Mouse (Mus musculus) kidney, embryonic 14.5 days (tissue): ENCODE data around the gene Fam24b. TPM values are rescaled to one million over a fixed set of nuclear protein-coding genes. Genes with fewer than 3 reads are reported as not detected.

ENCODE experiments used
- ATAC-seq: fragments of 200-750 bp; cut with Nextera tagmentation; 2 replicates; pipeline ENCODE4 v1.8.0; 2017; ENCODE audit warnings: moderate number of reproducible peaks, mild to moderate bottlenecking, moderate TSS enrichment, moderate library complexity; ENCODE audit not compliant: low FRiP score, low TSS enrichment
- H3K27ac ChIP-seq: fragments of 300-500 bp; sonication (generic); 2 replicates; pipeline ENCODE4 v1.5.1; 2014; ENCODE audit warnings: low read depth, mild to moderate bottlenecking, low read length, moderate library complexity, mixed read lengths
- H3K27me3 ChIP-seq: fragments of 300-500 bp; sonication (generic); 2 replicates; pipeline ENCODE4 v1.6.1; 2014; ENCODE audit warnings: mild to moderate bottlenecking, low read length; ENCODE audit not compliant: control insufficient read depth, insufficient read depth
- H3K36me3 ChIP-seq: fragments of 300-500 bp; sonication (generic); 2 replicates; pipeline ENCODE4 v1.6.1; 2014; ENCODE audit warnings: low read length, mixed read lengths; ENCODE audit not compliant: control insufficient read depth, insufficient read depth
- H3K4me1 ChIP-seq: fragments of 300-500 bp; sonication (generic); 2 replicates; pipeline ENCODE4 v1.6.1; 2014; ENCODE audit warnings: low read length, mixed read lengths; ENCODE audit not compliant: control insufficient read depth, insufficient read depth
- H3K4me2 ChIP-seq: fragments of 300-500 bp; sonication (generic); replicated peaks from 2 replicates; pipeline ENCODE4 v1.6.1; 2014; ENCODE audit warnings: low read depth, mild to moderate bottlenecking, low read length
- H3K4me3 ChIP-seq: fragments of 300-500 bp; sonication (generic); 2 replicates; pipeline ENCODE4 v1.5.1; 2014; ENCODE audit warnings: mild to moderate bottlenecking, low read length
- H3K9ac ChIP-seq: fragments of 300-500 bp; sonication (generic); 2 replicates; pipeline ENCODE4 v1.6.1; 2014; ENCODE audit warnings: low read depth, mild to moderate bottlenecking, low read length, moderate library complexity
- H3K9me3 ChIP-seq: fragments of 300-500 bp; sonication (generic); 2 replicates; pipeline ENCODE4 v1.6.1; 2016; ENCODE audit warnings: low read length; ENCODE audit not compliant: control insufficient read depth
- WGBS: fragments of 180-500 bp; shearing (Covaris S2); extraction: QIAGEN DNeasy Blood & Tissue Kit; methylation state at CpG from one replicate; pipeline ENCODE4 v1.1.7; 2014; 5-methylcytosine and 5-hydroxymethylcytosine counted together
- polyA plus RNA-seq: library from polyadenylated mRNA; unstranded; fragments of >200 nt; fragmentation: Nextera tagmentation; extraction: Ambion mirVana; gene quantifications from 2 replicates; pipeline ENCODE4 v1.2.1, GENCODE M21; 2014

The Fam24b gene
- polyA plus RNA-seq: not detected in 2 replicates

DNA sequence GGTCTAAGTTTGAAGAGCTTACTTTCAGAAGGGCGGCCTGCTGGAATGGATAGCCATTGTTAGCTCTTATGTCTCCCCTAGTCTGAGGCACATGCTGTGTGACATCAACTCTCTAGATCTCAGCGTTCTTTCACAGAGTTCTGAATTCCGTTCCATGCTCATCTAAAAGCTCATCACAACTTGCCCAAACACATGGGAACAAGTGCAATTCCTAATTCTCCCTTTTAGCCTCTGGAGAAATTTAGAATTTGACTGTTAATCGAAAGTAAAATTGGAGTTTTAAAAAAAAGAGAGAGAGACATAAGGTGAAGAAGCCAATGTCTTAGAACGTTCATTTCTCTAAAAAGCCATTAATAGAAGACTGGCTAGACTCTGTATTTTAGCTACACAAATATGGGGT is at the start of gene Fam24b:
TSS of gene Fam24b (minus strand) at position 101 of the 400 bp plus-strand sequence.
- no peak within 1 kb of the TSS for H3K4me3 ChIP-seq
- H3K27ac ChIP-seq: no peak within 1 kb of the TSS
- WGBS: 91% methylated on average over 5 of the region's 5 CpGs
- H3K36me3 ChIP-seq: no peaks in the 10 kb centered on the region
- no peak within 1 kb of the TSS for H3K9ac ChIP-seq
- H3K9me3 ChIP-seq: no peaks in the 10 kb centered on the region
- no peak for ATAC-seq
- no peaks in the 10 kb centered on the region for H3K27me3 ChIP-seq
- H3K4me2 ChIP-seq: no peak within 1 kb of the TSS
- H3K4me1 ChIP-seq: no peaks in the 10 kb centered on the region

DNA sequence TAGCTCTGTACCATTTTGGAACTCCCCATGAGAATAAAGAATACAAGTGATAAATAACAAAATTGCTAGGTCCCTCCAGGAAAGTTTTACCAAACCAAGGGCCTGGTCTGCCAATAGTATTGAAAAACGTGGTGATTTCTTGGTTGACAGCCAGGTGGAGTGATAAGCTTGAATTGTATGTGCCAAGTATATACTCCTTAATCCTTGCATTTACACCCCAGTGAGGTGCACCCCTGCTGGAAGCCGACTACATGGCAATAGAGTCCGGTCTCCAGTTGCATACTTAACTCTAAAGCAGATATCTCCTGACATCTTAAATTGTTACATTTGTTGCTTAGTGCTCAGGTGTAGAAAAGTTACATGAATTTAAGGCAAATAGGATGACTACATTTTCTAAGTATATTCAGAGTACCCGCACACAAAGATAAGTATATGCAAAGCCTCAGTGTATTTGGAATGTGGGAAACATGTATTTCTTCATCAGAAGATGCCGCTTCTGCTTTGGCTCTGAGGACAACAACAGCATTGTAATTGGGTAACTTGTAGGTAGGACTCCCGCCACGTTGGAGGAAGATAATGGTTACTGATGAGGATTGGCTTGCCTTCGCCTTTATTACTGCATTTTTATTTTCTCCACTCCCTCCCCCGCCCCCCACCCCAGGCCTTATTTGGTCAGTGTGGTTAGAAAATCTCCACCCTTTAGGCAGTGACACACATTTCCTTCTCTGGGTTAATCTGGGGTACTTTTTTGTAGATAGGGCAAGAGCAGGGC is 42.8 kb upstream of the Fam24b start:
- 71% methylated on average over 9 of the region's 9 CpGs for WGBS
- Histone ChIP-seq H3K36me3 (peaks cover 4% of the 10 kb centered on the region; the same call in 1 of the 2 replicates), H3K27me3 (no peaks in the 10 kb centered on the region), H3K4me1 (0 out of 2 replicates have a peak, but pooled peaks cover 6% of the 10 kb centered on the region), H3K4me3 (peak overlapping the region; percentile 60), H3K4me2 (peak overlapping the region; percentile 55), H3K27ac (no peak overlapping the region), H3K9ac (peak overlapping the region; percentile 93; the same call in 1 of the 2 replicates), H3K9me3 (no peaks in the 10 kb centered on the region)
- no peak for ATAC-seq

DNA sequence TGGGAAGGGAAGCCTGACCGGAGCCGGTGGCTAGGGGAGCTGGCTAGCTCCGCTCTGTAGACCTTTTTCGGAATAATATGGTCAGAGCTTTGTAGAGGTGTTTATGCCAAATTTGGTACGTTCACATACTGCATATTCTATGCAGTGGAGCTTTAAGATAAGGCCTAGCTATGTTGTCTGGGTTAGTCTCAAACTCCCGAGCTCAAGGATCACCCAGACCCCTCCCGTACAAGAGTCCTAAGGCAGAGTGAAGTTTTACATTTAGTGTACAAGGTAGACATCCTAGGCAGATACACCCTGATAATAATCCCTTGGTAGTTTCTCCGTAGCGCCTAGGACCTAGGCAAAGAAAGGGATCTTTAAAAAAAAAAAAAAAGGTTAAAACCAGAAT is 42.1 kb upstream of the Fam24b start:
- ATAC-seq: 0 out of 2 replicates have a peak, but pooled peaks have one; percentile 2
- H3K36me3 ChIP-seq: peaks cover 4% of the 10 kb centered on the region; the same call in 1 of the 2 replicates
- WGBS: 9% methylated on average over 9 of the region's 9 CpGs

DNA sequence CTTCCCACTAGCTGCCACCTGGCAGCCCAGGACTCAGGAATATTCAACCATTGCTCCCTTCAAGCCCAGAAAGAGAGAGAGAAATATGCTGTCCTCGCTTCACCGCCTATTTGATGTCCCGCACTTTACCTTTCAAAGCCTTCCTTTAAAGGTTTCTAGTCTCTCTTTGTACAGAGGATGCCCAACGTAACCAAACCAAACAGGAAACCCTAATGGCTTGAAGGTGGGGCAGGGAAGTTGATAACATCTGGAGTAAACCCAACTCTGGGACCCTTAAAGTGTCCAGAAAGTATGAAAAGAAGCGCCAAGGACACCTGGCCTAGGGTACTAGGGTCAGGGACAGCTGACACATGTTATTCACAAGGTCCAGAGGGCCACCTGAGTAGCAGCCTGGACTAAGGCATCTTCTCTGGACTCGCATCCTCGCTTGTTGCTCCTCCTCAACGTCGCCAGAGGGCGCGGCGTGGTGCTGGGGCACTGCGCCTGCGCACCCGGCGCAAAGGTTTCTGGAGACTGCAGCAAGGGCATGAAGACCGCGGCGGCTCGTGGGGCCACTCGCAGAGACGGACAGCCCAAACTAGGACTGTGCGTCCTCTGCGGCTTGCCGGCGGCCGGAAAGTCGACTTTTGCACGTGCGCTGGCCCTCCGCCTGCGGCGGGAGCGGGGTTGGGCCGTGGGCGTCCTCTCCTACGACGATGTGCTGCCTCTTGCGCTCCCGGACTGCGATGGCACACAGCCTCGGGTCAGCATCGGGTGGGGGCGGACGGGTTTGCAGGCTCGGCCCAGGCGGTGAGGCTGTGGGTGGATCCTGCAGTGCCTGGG is 41.5 kb upstream of the Fam24b start, which contains the start of gene Pstk:
TSS of gene Pstk (plus strand) at position 494 of the 822 bp plus-strand sequence.
- Histone ChIP-seq H3K9ac (peak within 1 kb of the TSS; percentile 93), H3K9me3 (no peaks in the 10 kb centered on the region), H3K36me3 (peaks cover 4% of the 10 kb centered on the region; the same call in 1 of the 2 replicates), H3K4me2 (peak within 1 kb of the TSS; percentile 55), H3K27ac (peak within 1 kb of the TSS; percentile 96), H3K4me3 (peak within 1 kb of the TSS; percentile 60), H3K27me3 (no peaks in the 10 kb centered on the region), H3K4me1 (0 out of 2 replicates have a peak, but pooled peaks cover 6% of the 10 kb centered on the region)
- ATAC-seq: peak; percentile 97
- WGBS: 6% methylated on average over 46 of the region's 47 CpGs

More for the DNA sequence above, 42.1 kb upstream of the Fam24b start:
- Histone ChIP-seq H3K4me1 (0 out of 2 replicates have a peak, but pooled peaks cover 6% of the 10 kb centered on the region), H3K27me3 (no peaks in the 10 kb centered on the region), H3K4me3 (peak overlapping the region; percentile 60), H3K4me2 (peak overlapping the region; percentile 55), H3K9ac (peak overlapping the region; percentile 93), H3K27ac (peak overlapping the region; percentile 96), H3K9me3 (no peaks in the 10 kb centered on the region)

DNA sequence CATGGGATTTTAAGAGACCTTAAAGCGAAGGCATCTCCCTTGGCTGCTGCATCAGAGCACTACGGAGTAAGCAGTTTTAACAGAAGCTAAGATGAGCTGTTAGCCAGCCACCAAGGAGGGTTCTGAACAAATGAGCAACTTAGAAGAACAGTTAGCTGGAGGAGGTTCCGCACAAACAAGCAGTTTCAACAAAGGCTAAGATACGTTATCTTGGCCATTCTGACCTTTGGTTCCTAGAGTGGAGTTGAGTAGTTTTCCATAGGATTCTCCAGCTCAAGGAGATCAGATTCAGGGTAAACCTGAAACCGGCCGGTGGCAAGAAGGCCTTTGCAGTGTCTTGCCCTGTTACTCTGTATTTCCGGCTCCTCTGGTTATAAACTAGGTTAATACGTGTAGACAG is 34.8 kb upstream of the Fam24b start:
- H3K9me3 ChIP-seq: no peaks in the 10 kb centered on the region
- ATAC-seq: no peak
- no peaks in the 10 kb centered on the region for H3K27me3 ChIP-seq
- WGBS: 66% methylated on average over 8 of the region's 8 CpGs
- peaks cover 7% of the 10 kb centered on the region; the same call in 1 of the 2 replicates for H3K36me3 ChIP-seq
- H3K4me2 ChIP-seq: no peak overlapping the region
- no peak overlapping the region for H3K4me3 ChIP-seq
- no peak overlapping the region for H3K9ac ChIP-seq
- H3K4me1 ChIP-seq: peaks cover 14% of the 10 kb centered on the region
- H3K27ac ChIP-seq: no peak overlapping the region

DNA sequence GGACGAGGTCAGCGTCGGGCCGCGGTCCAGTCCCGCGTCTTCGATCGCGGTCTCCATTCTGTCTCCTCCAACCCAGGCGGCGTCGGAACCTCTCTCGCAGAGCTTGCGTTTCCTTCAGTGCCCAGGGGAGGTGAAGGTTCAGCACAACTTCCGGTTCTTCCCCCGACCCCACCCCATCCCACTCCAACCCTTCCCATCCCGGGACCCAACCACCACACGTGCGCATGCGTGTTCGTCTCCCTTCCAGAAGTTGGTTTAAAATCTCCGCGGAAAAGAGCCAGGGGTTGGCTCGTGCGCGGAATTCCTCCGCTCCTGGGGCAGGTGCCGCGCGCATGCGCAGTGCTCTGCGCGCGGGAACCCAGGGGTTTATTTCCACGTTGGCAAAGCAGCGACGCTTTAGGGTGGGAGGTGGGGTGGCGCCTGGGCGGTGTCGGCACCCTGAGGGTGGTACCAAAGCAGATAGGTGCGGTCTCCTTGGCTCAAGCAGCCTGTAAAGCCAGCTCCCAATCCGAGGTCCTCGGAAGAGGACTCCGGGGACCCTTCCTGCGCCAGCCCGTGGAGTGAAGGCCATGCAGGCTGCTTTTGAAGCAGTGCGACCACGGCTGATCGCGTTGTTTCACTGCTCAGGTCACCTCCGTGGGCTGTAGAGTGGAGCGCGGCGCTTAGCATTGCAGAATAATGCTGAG is 33.4 kb upstream of the Fam24b start, which contains the start of gene 2310057M21Rik:
TSS of gene 2310057M21Rik (minus strand) at position 145 of the 686 bp plus-strand sequence.
- under 1% methylated on average over 53 of the region's 55 CpGs for WGBS
- Histone ChIP-seq H3K27me3 (no peaks in the 10 kb centered on the region), H3K36me3 (peaks cover 15% of the 10 kb centered on the region; the same call in 1 of the 2 replicates), H3K9ac (peak within 1 kb of the TSS; percentile 84), H3K9me3 (no peaks in the 10 kb centered on the region), H3K4me1 (peaks cover 14% of the 10 kb centered on the region), H3K4me3 (peak within 1 kb of the TSS; percentile 67), H3K27ac (peak within 1 kb of the TSS; percentile 93), H3K4me2 (peak within 1 kb of the TSS; percentile 87)
- ATAC-seq: peak; percentile 98

DNA sequence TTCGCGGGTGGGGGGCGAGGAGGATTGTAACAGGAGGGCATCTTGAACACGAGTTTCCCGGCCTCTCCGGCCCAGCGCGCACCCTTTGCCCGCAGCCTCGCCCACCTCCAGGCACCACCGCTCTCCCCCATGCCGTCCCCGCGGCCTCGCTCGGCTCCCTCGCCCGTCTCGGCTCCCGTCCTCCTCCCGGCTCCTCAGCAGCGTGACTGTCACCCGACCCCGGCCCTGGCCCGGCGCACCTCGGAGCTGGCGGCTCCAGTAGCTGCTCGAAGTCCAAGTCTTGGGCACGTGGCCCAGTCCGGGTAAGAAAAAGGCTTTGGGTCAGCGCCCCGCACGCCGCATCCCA is 32.9 kb upstream of the Fam24b start:
- H3K27me3 ChIP-seq: no peaks in the 10 kb centered on the region
- H3K36me3 ChIP-seq: peaks cover 19% of the 10 kb centered on the region
- H3K4me2 ChIP-seq: peak overlapping the region; percentile 87
- peaks cover 14% of the 10 kb centered on the region for H3K4me1 ChIP-seq
- peak overlapping the region; percentile 93; the same call in 1 of the 2 replicates for H3K27ac ChIP-seq
- under 1% methylated on average over 35 of the region's 35 CpGs for WGBS
- ATAC-seq: peak; percentile 78
- H3K4me3 ChIP-seq: peak overlapping the region; percentile 67
- H3K9ac ChIP-seq: peak overlapping the region; percentile 84
- no peaks in the 10 kb centered on the region for H3K9me3 ChIP-seq

DNA sequence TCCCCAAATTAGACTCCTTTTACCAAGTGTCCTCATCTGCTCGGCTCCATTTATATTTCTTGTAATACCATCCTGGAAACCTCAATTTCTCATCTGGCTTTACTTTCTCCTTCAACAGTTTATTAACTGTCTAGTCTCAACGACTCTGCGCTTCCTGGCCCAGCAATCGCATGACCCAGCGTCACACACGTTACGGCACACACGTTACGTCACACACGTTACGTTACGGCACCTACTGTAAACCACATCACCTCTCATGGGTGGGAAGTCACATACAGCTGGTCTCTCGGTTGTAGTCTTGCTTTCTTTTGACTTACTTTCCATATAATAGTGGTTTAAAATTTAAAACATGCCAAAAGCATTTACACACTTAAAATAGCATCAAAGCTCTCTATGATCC is 26.8 kb upstream of the Fam24b start:
- Histone ChIP-seq H3K4me3 (no peak overlapping the region), H3K4me2 (no peak overlapping the region), H3K27ac (no peak overlapping the region), H3K4me1 (peaks cover 3% of the 10 kb centered on the region; the same call in 1 of the 2 replicates), H3K36me3 (peaks cover 58% of the 10 kb centered on the region), H3K27me3 (no peaks in the 10 kb centered on the region), H3K9me3 (no peaks in the 10 kb centered on the region), H3K9ac (no peak overlapping the region)
- ATAC-seq: no peak
- 96% methylated on average over 13 of the region's 13 CpGs for WGBS
